Mouse (Mus musculus): ENCODE data around the gene Fhdc1. TPM values are rescaled to one million over a fixed set of nuclear protein-coding genes. Genes with fewer than 3 reads are reported as not detected.
A peak's percentile ranks its signal among the peaks of the same experiment; 100 is the strongest.

Gene Fhdc1
- total RNA-seq, 4 experiments from 2014 or later = 4.1 to 6.3 (median 5.1) TPM

DNA sequence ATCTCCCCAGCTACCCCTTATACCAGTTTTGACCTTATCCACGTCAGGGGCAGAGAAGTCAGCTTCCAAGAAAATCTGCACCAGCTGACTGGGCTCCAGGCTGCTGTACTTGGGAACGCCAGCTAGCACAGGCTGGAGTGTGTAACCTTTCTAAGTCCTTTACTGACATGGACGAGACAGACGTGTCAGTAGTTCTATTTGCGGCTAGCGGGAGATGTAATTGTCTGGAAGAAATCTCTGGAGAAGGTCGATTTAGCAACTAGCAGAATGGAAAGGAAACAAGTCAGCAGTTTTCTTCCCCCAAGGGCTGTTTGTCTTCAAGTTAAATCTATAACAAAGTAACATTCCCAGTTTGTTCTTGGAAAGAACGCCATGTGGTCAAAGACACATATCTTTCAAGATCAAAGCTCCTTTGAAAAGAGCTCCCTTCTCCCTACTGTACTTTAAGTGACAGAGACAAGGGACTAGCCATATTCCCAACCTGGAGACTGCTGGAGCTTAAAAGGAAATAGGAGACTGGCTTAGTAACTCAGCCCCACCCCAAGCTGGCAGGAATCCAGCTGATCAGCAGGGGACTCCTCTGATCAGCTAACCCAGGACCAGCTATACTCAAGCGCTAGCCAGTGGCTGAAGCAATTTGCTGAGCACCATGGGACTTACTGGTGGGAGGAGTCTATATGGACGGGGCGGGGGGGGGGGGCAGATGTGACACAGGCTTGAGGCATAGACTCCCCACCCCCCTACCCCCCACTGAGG, 44.8 kb downstream of the Fhdc1 start:
- no peak for DNase-seq (ENCODE audit: low spot score in 2 of 2)

DNA sequence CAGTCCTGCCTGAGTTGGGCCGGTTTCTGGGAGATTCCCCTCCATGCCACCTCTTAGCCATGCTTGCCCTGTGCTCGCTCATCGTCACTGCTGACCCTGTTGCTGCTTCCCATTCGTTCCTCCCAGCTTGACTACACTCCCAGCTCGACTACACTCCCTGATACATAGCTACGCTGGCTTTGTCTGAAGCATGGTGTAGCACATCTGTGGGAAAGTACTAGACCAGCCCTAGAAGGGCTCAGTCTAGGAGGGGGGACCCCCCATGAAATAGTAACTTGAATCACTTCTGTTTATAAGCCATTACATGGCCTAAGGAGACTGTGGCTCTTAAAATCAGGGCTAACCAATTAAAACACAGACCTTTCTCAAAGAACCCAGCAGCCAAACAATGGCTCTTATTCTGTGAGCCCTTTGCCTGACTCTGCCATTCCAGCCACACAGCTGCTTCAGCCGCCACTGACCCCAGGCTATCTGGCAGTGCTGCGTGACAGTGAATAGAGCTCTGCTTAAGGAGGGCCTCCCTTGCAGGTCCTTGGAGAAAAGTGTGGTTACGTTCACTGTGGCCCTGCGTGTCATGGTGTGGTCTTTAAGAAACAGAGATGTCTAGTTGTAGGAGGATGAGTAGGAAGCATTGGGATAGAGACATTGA, 47.3 kb downstream of the Fhdc1 start:
- DNase-seq (ENCODE audit: low spot score in 2 of 2) = no peak

DNA sequence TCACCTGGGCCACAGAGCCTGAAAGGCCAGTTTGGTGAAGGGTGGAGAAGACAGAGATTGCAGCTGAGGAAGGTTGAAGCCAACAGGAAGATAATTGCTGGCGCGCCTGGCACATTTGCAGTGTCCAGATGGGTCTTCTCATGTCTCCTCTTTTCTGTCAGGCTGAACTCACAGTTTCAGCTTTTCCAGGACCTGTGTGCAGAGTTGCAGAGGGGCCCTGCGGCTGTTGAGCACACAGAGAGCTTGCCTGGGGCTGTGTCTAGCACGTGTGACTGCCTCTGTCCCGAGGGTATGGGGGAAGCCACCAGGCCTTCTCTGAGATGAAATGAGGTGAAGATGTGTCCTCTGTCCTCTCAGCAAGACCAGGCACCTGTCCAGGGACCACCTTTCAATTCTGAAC, 49.0 kb downstream of the Fhdc1 start:
- DNase-seq (ENCODE audit: low spot score in 2 of 2) = no peak

DNA sequence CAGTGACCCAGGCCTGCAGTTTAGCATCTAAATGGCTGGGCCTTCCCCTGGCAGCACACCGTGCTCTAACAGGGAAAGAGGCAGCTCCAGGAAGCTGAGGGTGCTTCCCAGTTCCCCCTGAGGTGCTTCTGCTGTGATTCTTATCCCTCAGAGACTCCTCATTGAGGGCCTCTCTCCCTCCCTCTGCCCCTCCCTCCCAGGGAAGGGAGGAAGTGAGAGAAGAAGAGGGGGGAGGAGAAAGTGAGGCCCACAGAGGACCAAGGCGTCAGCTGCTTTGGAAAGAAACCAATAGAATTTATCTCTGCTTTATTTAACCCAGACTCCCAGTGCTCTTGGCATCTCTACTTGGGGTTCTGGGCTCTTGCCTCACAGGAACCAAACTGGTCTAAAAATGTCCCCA, 50.1 kb downstream of the Fhdc1 start:
- DNase-seq (ENCODE audit: low spot score in 2 of 2) = no peak

DNA sequence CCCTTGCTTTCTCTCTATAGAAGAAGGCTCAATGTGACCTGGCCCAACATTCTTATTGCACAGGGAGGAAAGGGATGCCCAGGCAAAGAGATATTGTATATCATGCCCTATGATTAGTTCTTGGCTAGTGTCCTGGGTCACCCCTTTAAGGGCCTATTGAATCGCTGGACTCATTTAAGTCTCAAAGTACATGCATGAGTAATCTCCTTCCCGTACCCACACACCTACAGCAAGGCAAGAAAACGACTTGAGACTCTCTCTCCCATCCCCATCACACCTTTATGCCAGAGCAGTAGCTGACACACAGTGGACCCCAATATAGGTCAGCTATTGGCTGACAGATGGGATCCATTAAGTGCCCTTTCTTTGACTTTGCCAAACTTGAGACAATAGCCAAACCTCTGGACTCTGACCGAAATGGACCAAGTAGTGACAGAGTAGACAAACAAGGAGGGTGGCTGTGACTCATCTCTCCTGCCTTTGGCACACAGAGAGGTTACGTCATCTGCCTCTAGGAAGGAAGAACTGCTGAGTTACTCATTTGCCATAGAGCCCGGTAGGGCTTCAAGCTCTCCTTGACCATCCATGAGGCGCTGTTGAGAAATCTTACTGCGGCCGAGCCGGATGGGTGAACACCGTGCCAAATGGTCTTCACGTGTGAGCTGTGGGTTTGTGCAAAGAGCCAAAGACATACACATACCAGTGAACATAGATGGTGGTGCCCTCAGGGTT, 51.1 kb downstream of the Fhdc1 start:
- DNase-seq (ENCODE audit: low spot score in 2 of 2) = peak in 1 of 2 experiments; percentile 44

DNA sequence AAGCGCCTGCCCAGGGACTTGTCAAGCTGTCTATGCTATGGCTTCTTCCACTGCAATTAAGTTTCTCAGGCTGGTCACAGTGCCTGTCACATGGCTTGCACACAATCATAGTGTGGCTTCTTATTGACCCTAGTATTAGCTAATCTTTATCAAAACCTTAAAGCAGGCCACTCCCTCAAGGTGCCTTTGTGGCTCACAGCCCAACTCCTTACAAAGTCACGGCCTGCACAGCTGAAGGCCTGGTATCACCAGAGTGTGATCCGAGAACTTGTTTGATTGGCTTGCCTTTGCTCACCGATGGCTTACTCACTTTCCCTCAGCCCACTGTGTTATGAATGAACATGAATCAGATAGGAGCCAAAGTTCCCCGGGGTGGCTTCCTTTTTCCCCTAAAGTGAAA, 52.5 kb downstream of the Fhdc1 start:
- no peak for DNase-seq (ENCODE audit: low spot score in 2 of 2)

DNA sequence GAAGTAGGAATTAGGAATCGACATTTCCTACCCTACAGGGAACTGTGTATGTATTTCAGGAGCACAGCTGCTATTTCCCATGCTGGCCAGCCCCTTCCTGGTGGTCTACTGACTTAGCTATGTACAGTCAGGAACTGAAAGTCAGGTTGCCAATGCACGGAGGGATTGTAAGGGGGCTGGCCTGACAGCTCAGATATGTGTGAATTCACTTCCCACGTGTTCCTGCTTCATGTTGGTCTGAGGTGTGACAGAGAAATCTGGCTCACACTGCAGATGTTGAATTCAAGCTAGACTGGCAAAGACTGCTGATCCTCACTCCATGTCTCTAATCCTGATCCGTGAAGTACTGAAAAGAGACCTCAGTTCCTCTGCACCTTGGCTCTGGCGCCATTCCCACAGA, 57.9 kb downstream of the Fhdc1 start:
- DNase-seq (ENCODE audit: low spot score in 2 of 2) = peak in 1 of 2 experiments; percentile 47

DNA sequence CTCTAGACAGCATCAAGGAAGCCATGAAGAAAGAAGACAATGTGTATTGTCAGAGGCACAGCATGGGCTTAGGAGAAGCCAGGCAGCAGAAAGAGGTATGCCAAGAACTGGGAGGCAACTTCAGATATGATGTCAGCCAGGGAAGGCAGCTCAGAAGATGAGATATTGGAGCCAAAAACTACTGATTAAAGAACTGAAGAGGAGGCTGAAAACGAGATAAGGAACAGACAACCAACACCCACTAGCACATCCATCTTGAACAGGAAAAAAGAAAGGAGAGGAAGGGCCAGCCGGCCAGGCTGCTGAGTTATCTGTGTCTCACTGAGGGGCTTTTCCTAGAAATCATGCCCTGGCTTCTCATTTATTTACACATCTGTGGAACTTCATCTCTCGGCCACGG, 66.4 kb downstream of the Fhdc1 start:
- DNase-seq (ENCODE audit: low spot score in 2 of 2) = no peak

DNA sequence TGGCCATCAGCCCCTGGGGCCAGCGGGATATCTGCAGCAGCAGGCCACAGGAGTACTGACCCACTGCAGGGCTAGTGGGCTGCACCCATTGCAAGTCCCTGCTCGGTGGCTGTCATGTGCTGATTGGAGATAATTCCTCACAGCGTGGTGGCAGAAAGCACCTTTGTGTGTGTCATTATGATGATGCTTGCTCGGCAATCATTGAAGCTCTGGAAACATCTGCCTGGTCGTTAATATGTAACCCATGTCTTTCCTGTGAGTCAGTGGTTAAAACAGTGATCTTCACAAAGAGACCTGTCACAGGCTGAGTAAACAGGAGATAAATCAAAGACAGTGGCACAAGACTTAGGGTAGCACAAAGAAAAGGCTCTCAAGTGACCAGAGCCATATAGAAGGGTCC, 67.3 kb downstream of the Fhdc1 start:
- no peak for DNase-seq (ENCODE audit: low spot score in 2 of 2)

DNA sequence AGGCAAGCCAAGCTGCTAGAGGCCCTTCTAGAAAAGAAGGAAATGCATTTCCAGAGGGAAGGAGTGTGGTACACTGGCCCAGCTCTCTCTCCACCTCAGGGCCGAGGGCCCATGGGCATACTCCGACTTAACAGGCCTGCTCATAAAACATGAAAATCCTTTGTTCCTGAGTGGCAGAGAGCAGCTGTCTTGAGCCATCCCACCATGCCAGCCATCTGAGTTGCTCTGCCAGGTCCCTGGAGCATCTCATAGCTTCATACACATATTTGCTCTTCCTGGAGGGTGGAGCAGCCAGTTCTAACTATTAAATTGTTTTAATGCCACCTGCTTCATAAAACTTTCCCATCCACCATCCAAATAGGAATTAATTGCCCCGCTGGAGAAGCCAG, 70.8 kb downstream of the Fhdc1 start:
- no peak for DNase-seq (ENCODE audit: low spot score in 2 of 2)

DNA sequence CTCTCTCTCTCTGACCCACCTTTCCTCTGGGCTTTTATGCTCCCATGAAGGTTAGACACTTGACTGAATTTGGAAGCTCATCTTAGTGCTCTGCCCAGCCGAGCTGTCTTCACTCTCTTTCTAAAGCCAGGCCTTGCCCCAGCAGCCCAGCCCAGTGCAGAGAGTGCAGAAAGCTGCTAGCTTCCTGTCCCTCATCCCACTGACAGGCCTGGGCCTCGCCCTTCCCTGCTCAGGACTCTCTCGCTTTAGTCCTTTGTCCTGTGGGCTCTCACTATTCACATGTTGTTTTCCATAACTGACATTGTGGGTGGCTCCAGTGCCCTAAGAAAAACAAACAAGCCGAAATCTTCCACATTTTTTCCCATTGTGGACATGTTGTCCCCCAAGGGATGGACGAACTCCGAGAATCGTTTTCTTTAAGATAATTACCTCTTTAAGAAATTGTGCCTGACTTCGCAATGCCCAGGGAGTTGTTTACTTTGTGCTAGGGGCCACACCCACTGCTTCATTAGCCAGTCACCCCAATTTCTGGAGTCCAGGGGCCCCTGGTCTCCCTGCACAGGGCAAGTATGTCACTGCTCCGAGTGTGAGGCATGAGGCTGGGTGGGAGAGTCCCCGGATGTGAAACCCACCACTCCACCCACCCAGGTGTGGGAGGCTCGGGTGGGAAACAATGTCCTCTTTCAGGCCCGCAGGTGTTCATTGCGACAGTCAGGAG, 71.3 kb downstream of the Fhdc1 start:
- DNase-seq (ENCODE audit: low spot score in 2 of 2) = no peak

DNA sequence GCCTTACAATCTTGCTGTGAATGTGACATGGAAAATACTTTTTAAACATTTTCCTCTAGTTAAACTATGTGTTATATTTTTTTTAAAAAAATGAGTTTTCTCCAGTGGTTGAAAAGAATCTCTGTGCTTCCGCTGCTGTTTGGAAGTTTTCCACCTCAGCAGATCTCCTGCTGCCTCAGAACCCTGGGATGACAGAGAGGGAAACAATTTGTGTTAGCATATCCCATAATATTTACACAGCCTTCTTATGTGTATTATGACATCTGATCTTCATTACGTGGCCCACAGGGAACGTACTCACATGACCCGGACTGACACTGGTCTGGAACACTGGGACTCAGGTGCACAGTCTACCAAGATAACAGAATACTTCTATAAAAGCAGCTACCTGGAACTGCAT, 74.7 kb downstream of the Fhdc1 start:
- DNase-seq (ENCODE audit: low spot score in 2 of 2) = no peak

DNA sequence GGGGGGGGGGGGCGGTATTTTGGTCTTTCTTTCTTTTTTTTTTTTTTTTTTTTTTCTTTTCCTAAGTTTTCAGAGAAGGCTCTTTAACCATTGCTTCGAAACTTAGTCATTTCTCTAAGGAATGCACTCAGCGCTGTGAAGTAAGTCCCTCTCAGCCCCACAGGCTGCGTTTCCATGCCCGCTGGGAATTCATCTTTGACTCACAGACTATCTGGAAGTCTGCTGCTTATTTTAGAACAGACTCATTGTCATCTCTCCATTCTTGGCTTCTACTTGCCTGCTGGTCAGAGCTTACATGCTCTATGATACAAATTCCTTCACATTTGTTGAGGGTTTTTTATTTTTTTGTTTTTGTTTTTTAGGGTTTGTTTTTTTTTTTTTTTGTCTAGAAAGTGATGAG, 76.8 kb downstream of the Fhdc1 start:
- DNase-seq (ENCODE audit: low spot score in 2 of 2) = no peak

DNA sequence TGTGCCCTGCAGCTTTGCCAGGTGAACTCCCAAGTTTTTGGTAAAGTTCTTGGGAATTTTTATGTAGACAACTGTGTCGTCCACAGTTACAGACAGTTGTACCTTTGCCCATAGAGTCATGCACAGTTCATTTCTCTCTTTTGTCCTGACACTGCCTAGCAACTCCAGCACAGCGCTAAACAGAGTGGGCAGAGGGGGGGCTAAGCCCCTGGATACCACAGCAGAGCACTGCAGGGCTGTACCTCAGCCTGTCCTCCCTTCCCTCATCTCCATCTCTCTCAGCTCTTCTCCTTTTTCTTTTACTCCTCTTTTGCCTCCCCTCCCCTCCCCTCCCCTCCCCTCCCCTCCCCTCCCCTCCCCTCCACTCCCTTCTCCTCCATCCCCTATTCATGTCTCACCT, 77.5 kb downstream of the Fhdc1 start:
- DNase-seq (ENCODE audit: low spot score in 2 of 2) = no peak

DNA sequence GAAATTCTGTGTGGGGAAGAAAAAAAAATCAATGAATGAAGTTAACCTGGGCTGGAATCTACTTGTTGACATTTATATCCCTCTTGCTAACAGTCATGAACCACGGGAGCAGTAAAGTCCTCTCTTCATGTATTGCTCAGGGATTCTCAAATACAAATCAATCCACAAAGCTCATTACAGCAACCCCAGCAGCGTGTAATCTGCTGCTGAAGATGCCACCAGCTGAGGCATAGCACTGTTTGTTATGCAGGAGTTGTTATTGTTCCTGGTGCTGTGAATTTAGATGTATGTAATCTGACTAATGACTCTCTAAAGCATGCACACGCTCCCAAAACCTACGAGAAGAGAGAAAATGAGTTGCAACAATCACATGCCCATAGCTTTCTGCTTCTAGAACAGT, 82.3 kb downstream of the Fhdc1 start:
- DNase-seq (ENCODE audit: low spot score in 2 of 2) = no peak

DNA sequence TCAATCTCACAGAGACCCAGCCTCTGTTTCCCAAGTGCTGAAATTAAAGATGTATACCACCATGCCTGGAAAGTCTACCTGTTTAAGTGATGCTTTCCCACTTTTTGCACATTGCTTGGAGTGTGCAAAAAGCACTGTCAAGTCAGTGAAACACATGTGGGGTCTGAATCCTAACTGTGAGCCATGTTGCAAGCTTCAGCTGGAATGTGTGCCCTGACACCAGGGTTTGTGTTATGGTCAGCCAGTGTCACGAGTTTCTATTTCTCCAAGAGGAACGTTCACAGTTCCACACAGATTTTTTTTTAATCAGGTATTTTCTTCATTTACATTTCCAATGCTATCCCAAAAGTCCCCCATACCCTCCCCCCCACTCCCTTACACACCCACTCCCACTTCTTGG, 84.0 kb downstream of the Fhdc1 start:
- DNase-seq (ENCODE audit: low spot score in 2 of 2) = no peak

DNA sequence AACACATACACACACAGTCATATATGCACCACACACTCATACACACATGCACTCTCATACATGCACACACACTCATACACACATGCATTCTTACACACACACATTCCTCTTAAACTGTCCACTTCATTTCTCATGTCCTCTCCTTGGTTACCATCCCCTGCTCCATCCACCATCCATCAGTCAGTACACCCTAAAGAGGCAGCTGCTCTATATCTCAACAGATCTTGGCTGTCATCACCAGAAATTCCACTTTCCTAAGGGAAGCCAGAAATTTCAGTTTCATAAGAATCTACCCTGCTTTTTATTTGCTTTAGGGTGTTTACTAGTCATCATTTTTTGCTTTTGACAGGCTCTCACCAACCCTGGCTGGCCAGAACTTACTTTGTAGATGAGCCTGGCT, 84.4 kb downstream of the Fhdc1 start:
- DNase-seq (ENCODE audit: low spot score in 2 of 2) = no peak

DNA sequence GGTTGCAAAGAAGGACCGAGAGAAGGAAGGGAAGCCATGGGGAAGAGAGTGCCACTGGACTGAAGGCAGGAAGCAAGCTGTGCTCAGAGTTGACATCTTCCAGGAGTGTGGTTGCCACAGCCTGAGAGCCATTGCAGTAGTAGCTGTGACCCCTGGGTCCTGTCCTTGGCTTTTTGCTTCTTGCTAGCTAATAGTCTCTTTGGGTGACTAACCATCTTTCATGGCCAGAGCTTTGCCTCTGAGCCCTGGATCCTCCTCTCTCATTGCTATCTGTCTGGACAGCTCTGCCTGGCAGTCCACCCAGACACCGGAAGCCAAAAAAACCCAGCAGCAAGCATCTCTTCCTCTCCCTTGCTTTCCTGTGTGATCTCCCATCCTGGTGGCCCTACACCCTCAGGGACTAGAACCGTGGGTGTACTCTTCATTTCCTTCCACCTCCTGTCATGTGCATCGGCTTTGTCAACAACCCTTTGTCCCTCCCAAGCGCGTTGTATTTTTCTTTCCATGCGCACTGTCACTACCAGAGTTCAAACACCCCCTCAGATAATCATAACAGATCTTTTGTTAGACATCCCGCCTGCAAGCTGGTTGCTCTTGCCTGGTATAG, 85.3 kb downstream of the Fhdc1 start:
- DNase-seq (ENCODE audit: low spot score in 2 of 2) = no peak

All from left cerebral cortex, adult 8-10 months (tissue).